Mouse (Mus musculus): ENCODE measurements around the gene Tbata. TPM values are rescaled to one million over a fixed set of nuclear protein-coding genes. Genes with fewer than 3 reads are reported as not detected.
A peak's percentile ranks its signal among the peaks of the same experiment; 100 is the strongest.

Tbata gene
- total and polyA plus RNA-seq, 3 experiments, result 0.45 TPM; not detected in 2

- under 1% methylated on average over 81 of the region's 82 CpGs for WGBS
- peak within 1 kb of the TSS; percentile 92 for H3K9ac ChIP-seq (ENCODE audit: low read depth, low read length)
Measured at GRCm38 (mm10) chr10:61147157-61148040, 24.4 kb upstream of the Tbata start, which contains the start of gene Sgpl1. TSS of gene Sgpl1 (minus strand) at chr10:61147703.

GRCm38 (mm10) chr10:61149476-61149875 lies 22.3 kb upstream of the Tbata start:
- no peaks in the 10 kb centered on the region for H3K79me2 ChIP-seq (replicated peaks; ENCODE audit: control insufficient read depth, insufficient read depth, low read length)
- intact Hi-C loops (cut with DNase I), result no loop called here
- H3K27ac ChIP-seq, result no peak overlapping the region
- no peaks in the 10 kb centered on the region for H3K36me3 ChIP-seq (ENCODE audit: control insufficient read depth, insufficient read depth, low read length)
- 69% methylated on average over 3 of the region's 3 CpGs for whole genome bisulfite sequencing
- peaks cover 3% of the 10 kb centered on the region for H3K4me1 ChIP-seq (ENCODE audit: control insufficient read depth, insufficient read depth, low read length)
- DNase-seq, result no peak
- TF ChIP-seq EP300 (IDR thresholded peaks at IDR 0.05; ENCODE audit: insufficient read depth, low read depth, low read length) (no peak), CTCF (IDR thresholded peaks at IDR 0.05) (no peak), POLR2A (IDR thresholded peaks at IDR 0.05; ENCODE audit: insufficient read depth, low read depth, low read length) (no peak)
- H3K9ac ChIP-seq (ENCODE audit: low read depth, low read length), result no peak overlapping the region
- H3K4me3 ChIP-seq, result no peak overlapping the region
- H3K27me3 ChIP-seq (ENCODE audit: control insufficient read depth, insufficient read depth, low read length), result no peaks in the 10 kb centered on the region

More at GRCm38 (mm10) chr10:61147157-61148040, 24.4 kb upstream of the Tbata start, which contains the start of gene Sgpl1:
- intact Hi-C loops (cut with DNase I), result no loop called here
- Histone ChIP-seq H3K36me3 (ENCODE audit: control insufficient read depth, insufficient read depth, low read length) (peaks cover 2% of the 10 kb centered on the region; the same call in 1 of the 2 replicates), H3K27ac (peak within 1 kb of the TSS; percentile 95), H3K79me2 (replicated peaks; ENCODE audit: control insufficient read depth, insufficient read depth, low read length) (no peaks in the 10 kb centered on the region; the same call in 1 of the 2 replicates), H3K4me1 (ENCODE audit: control insufficient read depth, insufficient read depth, low read length) (peaks cover 3% of the 10 kb centered on the region), H3K4me3 (peak within 1 kb of the TSS; percentile 69), H3K27me3 (ENCODE audit: control insufficient read depth, insufficient read depth, low read length) (no peaks in the 10 kb centered on the region)
- peak; percentile 90 to 92 for DNase-seq
- TF ChIP-seq EP300 (IDR thresholded peaks at IDR 0.05; ENCODE audit: insufficient read depth, low read depth, low read length), result no peak
- peak; percentile 67 for TF ChIP-seq POLR2A (IDR thresholded peaks at IDR 0.05; ENCODE audit: insufficient read depth, low read depth, low read length)
- TF ChIP-seq CTCF (IDR thresholded peaks at IDR 0.05), result peak; percentile 84

- no peak for DNase-seq
- Histone ChIP-seq H3K27me3 (ENCODE audit: control insufficient read depth, insufficient read depth, low read length) (no peaks in the 10 kb centered on the region), H3K79me2 (replicated peaks; ENCODE audit: control insufficient read depth, insufficient read depth, low read length) (no peaks in the 10 kb centered on the region), H3K4me3 (no peak overlapping the region), H3K9ac (ENCODE audit: low read depth, low read length) (no peak overlapping the region), H3K27ac (no peak overlapping the region), H3K4me1 (ENCODE audit: control insufficient read depth, insufficient read depth, low read length) (no peaks in the 10 kb centered on the region; the same call in 1 of the 2 replicates), H3K36me3 (ENCODE audit: control insufficient read depth, insufficient read depth, low read length) (no peaks in the 10 kb centered on the region)
- WGBS, result 44% methylated on average over 6 of the region's 6 CpGs
- TF ChIP-seq POLR2A (IDR thresholded peaks at IDR 0.05; ENCODE audit: insufficient read depth, low read depth, low read length) (no peak), EP300 (IDR thresholded peaks at IDR 0.05; ENCODE audit: insufficient read depth, low read depth, low read length) (no peak), CTCF (IDR thresholded peaks at IDR 0.05) (no peak)
- intact Hi-C loops (cut with DNase I), result no loop called here
Measured at GRCm38 (mm10) chr10:61150616-61151015, 21.1 kb upstream of the Tbata start.

- Histone ChIP-seq H3K27ac (no peak overlapping the region), H3K36me3 (ENCODE audit: control insufficient read depth, insufficient read depth, low read length) (no peaks in the 10 kb centered on the region), H3K4me3 (no peak overlapping the region), H3K4me1 (ENCODE audit: control insufficient read depth, insufficient read depth, low read length) (no peaks in the 10 kb centered on the region), H3K79me2 (replicated peaks; ENCODE audit: control insufficient read depth, insufficient read depth, low read length) (no peaks in the 10 kb centered on the region), H3K27me3 (ENCODE audit: control insufficient read depth, insufficient read depth, low read length) (no peaks in the 10 kb centered on the region), H3K9ac (ENCODE audit: low read depth, low read length) (no peak overlapping the region)
- TF ChIP-seq CTCF (IDR thresholded peaks at IDR 0.05) (no peak), POLR2A (IDR thresholded peaks at IDR 0.05; ENCODE audit: insufficient read depth, low read depth, low read length) (no peak), EP300 (IDR thresholded peaks at IDR 0.05; ENCODE audit: insufficient read depth, low read depth, low read length) (no peak)
- DNase-seq, result no peak
- intact Hi-C loops (cut with DNase I), result no loop called here
Measured at GRCm38 (mm10) chr10:61152131-61152530, 19.6 kb upstream of the Tbata start.

GRCm38 (mm10) chr10:61155611-61156010 lies 16.1 kb upstream of the Tbata start:
- no peak for DNase-seq
- no peaks in the 10 kb centered on the region for H3K36me3 ChIP-seq (ENCODE audit: control insufficient read depth, insufficient read depth, low read length)
- no peak overlapping the region for H3K4me3 ChIP-seq
- no peak overlapping the region for H3K9ac ChIP-seq (ENCODE audit: low read depth, low read length)
- 69% methylated on average over 3 of the region's 3 CpGs for WGBS
- H3K27me3 ChIP-seq (ENCODE audit: control insufficient read depth, insufficient read depth, low read length), result no peaks in the 10 kb centered on the region
- H3K79me2 ChIP-seq (replicated peaks; ENCODE audit: control insufficient read depth, insufficient read depth, low read length), result no peaks in the 10 kb centered on the region
- intact Hi-C loops (cut with DNase I), result no loop called here
- TF ChIP-seq EP300 (IDR thresholded peaks at IDR 0.05; ENCODE audit: insufficient read depth, low read depth, low read length) (no peak), POLR2A (IDR thresholded peaks at IDR 0.05; ENCODE audit: insufficient read depth, low read depth, low read length) (no peak), CTCF (IDR thresholded peaks at IDR 0.05) (no peak)
- H3K4me1 ChIP-seq (ENCODE audit: control insufficient read depth, insufficient read depth, low read length), result no peaks in the 10 kb centered on the region
- no peak overlapping the region for H3K27ac ChIP-seq

GRCm38 (mm10) chr10:61156453-61156852 lies 15.3 kb upstream of the Tbata start:
- Histone ChIP-seq H3K9ac (ENCODE audit: low read depth, low read length) (no peak overlapping the region), H3K36me3 (ENCODE audit: control insufficient read depth, insufficient read depth, low read length) (no peaks in the 10 kb centered on the region), H3K4me1 (ENCODE audit: control insufficient read depth, insufficient read depth, low read length) (peaks cover 1% of the 10 kb centered on the region; the same call in 1 of the 2 replicates), H3K4me3 (no peak overlapping the region), H3K27me3 (ENCODE audit: control insufficient read depth, insufficient read depth, low read length) (no peaks in the 10 kb centered on the region), H3K27ac (no peak overlapping the region), H3K79me2 (replicated peaks; ENCODE audit: control insufficient read depth, insufficient read depth, low read length) (no peaks in the 10 kb centered on the region)
- DNase-seq, result no peak
- intact Hi-C loops (cut with DNase I), result no loop called here
- WGBS, result 91% methylated on average over 2 of the region's 2 CpGs
- TF ChIP-seq POLR2A (IDR thresholded peaks at IDR 0.05; ENCODE audit: insufficient read depth, low read depth, low read length) (no peak), CTCF (IDR thresholded peaks at IDR 0.05) (no peak), EP300 (IDR thresholded peaks at IDR 0.05; ENCODE audit: insufficient read depth, low read depth, low read length) (no peak)
